Comparison of ENCODE assay signal across 8 mouse cellular contexts in genomic region chr6:134791251-134792118, GRCm38 (mm10). TPM values are rescaled to one million over a fixed set of nuclear protein-coding genes. Genes with fewer than 3 reads are reported as not detected.
DNase-seq lines count a peak whose midpoint lies in the region; ATAC-seq lines count a peak whose summit lies in the region.

No protein-coding gene starts in this region.

- peak; percentile 37 for DNase-seq in ovary, postnatal 36 days (ENCODE audit: low spot score)
- DNase-seq in ovary, postnatal 10 days (ENCODE audit: low spot score), result no peak
- peak; percentile 65 for DNase-seq in cerebellum, adult 11 months
- DNase-seq in hindbrain, embryonic 11.5 days (ENCODE audit: low spot score), result peak; percentile 53
- peak; percentile 62 for DNase-seq in limb, embryonic 11.5 days (ENCODE audit: low spot score)
- peak; percentile 16 for DNase-seq in midbrain, embryonic 10.5 days (ENCODE audit: low spot score)
- DNase-seq in spleen, postnatal 4 days (ENCODE audit: low spot score in 2 of 2), result peak; percentile 18 to 66

- WGBS in forebrain, embryonic 16.5 days, result under 1% methylated on average over 43 of the region's 46 CpGs
- under 1% methylated on average over 43 of the region's 46 CpGs for WGBS in hindbrain, embryonic 11.5 days
- WGBS in limb, embryonic 11.5 days, result under 1% methylated on average over 45 of the region's 46 CpGs
- WGBS in midbrain, embryonic 10.5 days, result under 1% methylated on average over 46 of the region's 46 CpGs

- H3K27me3 ChIP-seq in forebrain, embryonic 16.5 days (replicated peaks; ENCODE audit: control insufficient read depth, insufficient read depth, low read length), result no peaks in the 10 kb centered on the region
- 0 out of 2 replicates have a peak, but pooled peaks cover 2% of the 10 kb centered on the region for H3K27me3 ChIP-seq in hindbrain, embryonic 11.5 days (ENCODE audit: control insufficient read depth, insufficient read depth, low read length)
- no peaks in the 10 kb centered on the region for H3K27me3 ChIP-seq in limb, embryonic 11.5 days (ENCODE audit: control insufficient read depth, insufficient read depth, low read length)
- peaks cover 15% of the 10 kb centered on the region for H3K27me3 ChIP-seq in midbrain, embryonic 10.5 days (ENCODE audit: low read depth, poor library complexity, severe bottlenecking)

- H3K4me1 ChIP-seq in forebrain, embryonic 16.5 days (replicated peaks; ENCODE audit: control insufficient read depth, insufficient read depth, low read length), result peaks cover 8% of the 10 kb centered on the region
- H3K4me1 ChIP-seq in hindbrain, embryonic 11.5 days (replicated peaks; ENCODE audit: control insufficient read depth, insufficient read depth, low read length), result no peaks in the 10 kb centered on the region; the same call in 1 of the 2 replicates
- 0 out of 2 replicates have a peak, but pooled peaks cover 3% of the 10 kb centered on the region for H3K4me1 ChIP-seq in limb, embryonic 11.5 days (ENCODE audit: control insufficient read depth, insufficient read depth, low read length)
- peaks cover 40% of the 10 kb centered on the region for H3K4me1 ChIP-seq in midbrain, embryonic 10.5 days

- no peak for ATAC-seq in forebrain, embryonic 16.5 days
- ATAC-seq in hindbrain, embryonic 11.5 days (ENCODE audit: low FRiP score), result no peak
- no peak for ATAC-seq in limb, embryonic 11.5 days (ENCODE audit: insufficient number of reproducible peaks, low FRiP score, low TSS enrichment, low read depth)

- peak overlapping the region; percentile 71 for H3K27ac ChIP-seq in forebrain, embryonic 16.5 days (ENCODE audit: low read length)
- peak overlapping the region; percentile 80; the same call in 1 of the 2 replicates for H3K27ac ChIP-seq in hindbrain, embryonic 11.5 days (ENCODE audit: low read depth, low read length)
- peak overlapping the region; percentile 89 for H3K27ac ChIP-seq in limb, embryonic 11.5 days (replicated peaks; ENCODE audit: low read depth, low read length)
- peak overlapping the region; percentile 97 for H3K27ac ChIP-seq in midbrain, embryonic 10.5 days (replicated peaks)

- H3K36me3 ChIP-seq in forebrain, embryonic 16.5 days (ENCODE audit: control insufficient read depth, insufficient read depth), result no peaks in the 10 kb centered on the region
- H3K36me3 ChIP-seq in hindbrain, embryonic 11.5 days (ENCODE audit: control insufficient read depth, insufficient read depth, low read length), result no peaks in the 10 kb centered on the region
- no peaks in the 10 kb centered on the region for H3K36me3 ChIP-seq in limb, embryonic 11.5 days (ENCODE audit: control insufficient read depth, insufficient read depth, low read length)
- H3K36me3 ChIP-seq in midbrain, embryonic 10.5 days, result no peaks in the 10 kb centered on the region

- no peaks in the 10 kb centered on the region for H3K9me3 ChIP-seq in forebrain, embryonic 16.5 days (ENCODE audit: control insufficient read depth, low read length)
- H3K9me3 ChIP-seq in hindbrain, embryonic 11.5 days (ENCODE audit: control insufficient read depth, low read length), result no peaks in the 10 kb centered on the region
- no peaks in the 10 kb centered on the region for H3K9me3 ChIP-seq in limb, embryonic 11.5 days (ENCODE audit: control insufficient read depth, low read length)
- H3K9me3 ChIP-seq in midbrain, embryonic 10.5 days (replicated peaks), result no peaks in the 10 kb centered on the region

- peak overlapping the region; percentile 68 for H3K4me2 ChIP-seq in forebrain, embryonic 16.5 days (ENCODE audit: low read length)
- peak overlapping the region; percentile 62 for H3K4me2 ChIP-seq in hindbrain, embryonic 11.5 days (replicated peaks; ENCODE audit: low read depth, low read length)
- peak overlapping the region; percentile 65 for H3K4me2 ChIP-seq in limb, embryonic 11.5 days (ENCODE audit: low read depth, severe bottlenecking)

- peak overlapping the region; percentile 62 for H3K4me3 ChIP-seq in forebrain, embryonic 16.5 days (replicated peaks; ENCODE audit: low read length)
- peak overlapping the region; percentile 72 for H3K4me3 ChIP-seq in hindbrain, embryonic 11.5 days (ENCODE audit: low read depth, low read length)
- H3K4me3 ChIP-seq in limb, embryonic 11.5 days (ENCODE audit: low read depth, low read length), result peak overlapping the region; percentile 66
- H3K4me3 ChIP-seq in midbrain, embryonic 10.5 days, result peak overlapping the region; percentile 82

- H3K9ac ChIP-seq in forebrain, embryonic 16.5 days (replicated peaks; ENCODE audit: low read depth, low read length), result peak overlapping the region; percentile 73
- H3K9ac ChIP-seq in hindbrain, embryonic 11.5 days (ENCODE audit: low read depth, low read length), result peak overlapping the region; percentile 89
- H3K9ac ChIP-seq in limb, embryonic 11.5 days (ENCODE audit: low read length), result peak overlapping the region; percentile 84

RNA-seq across cellular contexts. Expression of gene Dusp16, which starts 0.9 kb away (rescaled TPM):
- polyA plus RNA-seq in forebrain, embryonic 16.5 days (2015; fragmentation: Nextera tagmentation; extraction: Ambion mirVana), result 7.0 and 9.7 TPM in 2 replicates
- 13.0 and 16.3 TPM in 2 replicates for polyA plus RNA-seq in hindbrain, embryonic 11.5 days (2014; fragmentation: Nextera tagmentation; extraction: Ambion mirVana)
- 12.5 and 13.2 TPM in 2 replicates for polyA plus RNA-seq in limb, embryonic 11.5 days (2014; fragmentation: Nextera tagmentation; extraction: Ambion mirVana)
- 14.2 and 16.6 TPM in 2 replicates for polyA plus RNA-seq in midbrain, embryonic 10.5 days (2016; fragmentation: Nextera tagmentation; extraction: Ambion mirVana)

RNA-seq across cellular contexts. Expression of gene Crebl2, which starts 38.5 kb away (rescaled TPM):
- 3.8 and 4.3 TPM in 2 replicates for polyA plus RNA-seq in forebrain, embryonic 16.5 days (2015; fragmentation: Nextera tagmentation; extraction: Ambion mirVana)
- 1.3 and 1.4 TPM in 2 replicates for polyA plus RNA-seq in hindbrain, embryonic 11.5 days (2014; fragmentation: Nextera tagmentation; extraction: Ambion mirVana)
- 0.67 and 1.3 TPM in 2 replicates for polyA plus RNA-seq in limb, embryonic 11.5 days (2014; fragmentation: Nextera tagmentation; extraction: Ambion mirVana)
- polyA plus RNA-seq in midbrain, embryonic 10.5 days (2016; fragmentation: Nextera tagmentation; extraction: Ambion mirVana), result 1.0 and 1.3 TPM in 2 replicates
